Mouse (Mus musculus): ENCODE measurements around the gene Cdkn2a. TPM values are rescaled to one million over a fixed set of nuclear protein-coding genes. Genes with fewer than 3 reads are reported as not detected.

The Cdkn2a gene
- polyA plus RNA-seq, 1 experiment from 2014 or later: not detected

GRCm38 (mm10) chr4:89285688-89286087 is 8.8 kb downstream of the Cdkn2a start:
- H3K27me3 ChIP-seq (ENCODE audit: control insufficient read depth, insufficient read depth, low read length): peaks cover 80% of the 10 kb centered on the region
- no peaks in the 10 kb centered on the region for H3K9me3 ChIP-seq (ENCODE audit: control insufficient read depth, low read length)
- no peak overlapping the region for H3K4me2 ChIP-seq (replicated peaks; ENCODE audit: low read depth, low read length)
- no peak overlapping the region for H3K9ac ChIP-seq (ENCODE audit: low read depth, low read length)
- WGBS: 29% methylated on average over 7 of the region's 7 CpGs
- no peak overlapping the region for H3K4me3 ChIP-seq (ENCODE audit: low read depth, low read length)
- no peaks in the 10 kb centered on the region for H3K36me3 ChIP-seq (ENCODE audit: control insufficient read depth, insufficient read depth, low read length)
- no peak overlapping the region for H3K27ac ChIP-seq (ENCODE audit: low read depth, low read length)
- peaks cover 2% of the 10 kb centered on the region; the same call in 1 of the 2 replicates for H3K4me1 ChIP-seq (replicated peaks; ENCODE audit: control insufficient read depth, insufficient read depth, low read length)
- DNase-seq (ENCODE audit: low spot score) (no peak), ATAC-seq (ENCODE audit: low FRiP score) (no peak)

DNA sequence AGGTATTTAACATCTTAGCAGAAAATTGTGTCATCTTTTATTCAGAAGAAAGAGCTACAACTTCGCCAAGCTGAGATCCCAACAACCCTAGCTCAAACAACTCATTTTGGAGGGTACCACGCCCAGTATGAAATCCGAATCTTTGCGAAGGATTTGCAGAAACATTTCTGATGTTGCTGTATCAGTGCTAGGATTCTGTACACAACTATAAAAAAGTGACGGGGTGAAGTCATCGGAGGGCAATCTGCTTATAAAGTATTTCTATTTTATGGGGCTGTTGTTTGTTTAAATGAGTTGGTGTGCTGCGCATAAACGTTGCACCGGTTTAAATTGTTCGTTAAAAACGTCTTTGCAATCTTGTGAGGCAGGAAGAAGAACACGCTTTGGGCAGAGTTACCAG is 11.8 kb downstream of the Cdkn2a start:
- peaks cover 78% of the 10 kb centered on the region for H3K27me3 ChIP-seq (ENCODE audit: control insufficient read depth, insufficient read depth, low read length)
- H3K9me3 ChIP-seq (ENCODE audit: control insufficient read depth, low read length): no peaks in the 10 kb centered on the region
- DNase-seq (ENCODE audit: low spot score) (peak; percentile 31), ATAC-seq (ENCODE audit: low FRiP score) (no peak)
- no peak overlapping the region for H3K27ac ChIP-seq (ENCODE audit: low read depth, low read length)
- 2% methylated on average over 12 of the region's 12 CpGs for WGBS
- H3K4me2 ChIP-seq (replicated peaks; ENCODE audit: low read depth, low read length): no peak overlapping the region
- peaks cover 2% of the 10 kb centered on the region; the same call in 1 of the 2 replicates for H3K4me1 ChIP-seq (replicated peaks; ENCODE audit: control insufficient read depth, insufficient read depth, low read length)
- no peak overlapping the region for H3K9ac ChIP-seq (ENCODE audit: low read depth, low read length)
- H3K36me3 ChIP-seq (ENCODE audit: control insufficient read depth, insufficient read depth, low read length): no peaks in the 10 kb centered on the region
- no peak overlapping the region for H3K4me3 ChIP-seq (ENCODE audit: low read depth, low read length)

DNA sequence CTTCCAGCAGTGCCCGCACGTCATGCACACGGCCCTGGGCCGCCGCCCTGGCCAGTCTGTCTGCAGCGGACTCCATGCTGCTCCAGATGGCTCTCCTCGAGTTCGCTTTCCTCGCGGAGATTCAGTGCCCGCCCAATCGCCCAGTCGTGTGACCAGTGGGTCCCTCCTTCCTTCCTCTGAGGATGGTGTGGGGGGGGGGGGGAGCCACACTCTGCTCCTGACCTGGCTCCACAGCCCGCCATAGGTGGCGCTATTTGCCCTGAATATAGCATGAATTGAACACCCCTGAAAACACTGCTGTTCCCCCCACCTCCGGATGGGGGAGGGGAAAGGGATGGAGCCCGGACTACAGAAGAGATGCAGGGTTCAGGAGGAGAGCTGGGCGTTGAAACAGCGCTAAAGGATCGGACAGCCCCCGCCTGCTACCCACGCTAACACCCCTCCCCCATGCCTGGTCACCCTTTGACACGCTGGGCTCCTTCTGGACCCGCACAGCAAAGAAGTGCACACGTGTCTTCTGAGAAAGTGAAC is 12.4 kb downstream of the Cdkn2a start:
- DNase-seq (ENCODE audit: low spot score) (peak; percentile 67), ATAC-seq (ENCODE audit: low FRiP score) (peak; percentile 88)
- Histone ChIP-seq H3K9ac (ENCODE audit: low read depth, low read length) (no peak overlapping the region), H3K36me3 (ENCODE audit: control insufficient read depth, insufficient read depth, low read length) (no peaks in the 10 kb centered on the region), H3K27ac (ENCODE audit: low read depth, low read length) (no peak overlapping the region), H3K4me3 (ENCODE audit: low read depth, low read length) (0 out of 2 replicates have a peak overlapping the region, but pooled peaks have one; percentile 3), H3K9me3 (ENCODE audit: control insufficient read depth, low read length) (no peaks in the 10 kb centered on the region), H3K4me2 (replicated peaks; ENCODE audit: low read depth, low read length) (no peak overlapping the region; the same call in 1 of the 2 replicates), H3K27me3 (ENCODE audit: control insufficient read depth, insufficient read depth, low read length) (peaks cover 79% of the 10 kb centered on the region), H3K4me1 (replicated peaks; ENCODE audit: control insufficient read depth, insufficient read depth, low read length) (peaks cover 2% of the 10 kb centered on the region; the same call in 1 of the 2 replicates)
- under 1% methylated on average over 25 of the region's 25 CpGs for WGBS

DNA sequence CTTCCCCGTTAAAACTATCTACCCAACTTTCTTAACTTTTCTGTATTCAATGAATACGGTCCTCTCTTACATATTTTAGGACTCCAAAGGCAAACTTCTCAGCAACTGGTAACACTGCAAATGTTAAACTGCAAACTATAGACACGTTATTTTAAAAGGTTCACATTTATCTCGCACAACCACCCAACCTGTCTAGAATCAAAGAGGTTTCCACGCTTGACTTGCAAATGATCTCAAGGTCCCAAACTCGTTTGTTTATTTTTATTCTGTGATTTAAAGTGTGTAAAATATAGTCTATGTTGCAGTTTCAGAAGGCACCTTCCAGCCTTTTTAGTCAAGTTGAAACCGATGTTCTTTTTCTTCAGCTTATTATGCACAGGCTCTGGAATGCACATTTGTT is 13.2 kb downstream of the Cdkn2a start:
- no peak overlapping the region for H3K9ac ChIP-seq (ENCODE audit: low read depth, low read length)
- no peak overlapping the region for H3K27ac ChIP-seq (ENCODE audit: low read depth, low read length)
- peaks cover 83% of the 10 kb centered on the region for H3K27me3 ChIP-seq (ENCODE audit: control insufficient read depth, insufficient read depth, low read length)
- no peaks in the 10 kb centered on the region for H3K36me3 ChIP-seq (ENCODE audit: control insufficient read depth, insufficient read depth, low read length)
- no peak overlapping the region for H3K4me2 ChIP-seq (replicated peaks; ENCODE audit: low read depth, low read length)
- DNase-seq (ENCODE audit: low spot score) (peak; percentile 26), ATAC-seq (ENCODE audit: low FRiP score) (no peak)
- peaks cover 2% of the 10 kb centered on the region; the same call in 1 of the 2 replicates for H3K4me1 ChIP-seq (replicated peaks; ENCODE audit: control insufficient read depth, insufficient read depth, low read length)
- H3K9me3 ChIP-seq (ENCODE audit: control insufficient read depth, low read length): no peaks in the 10 kb centered on the region
- H3K4me3 ChIP-seq (ENCODE audit: low read depth, low read length): no peak overlapping the region
- 2% methylated on average over 7 of the region's 7 CpGs for WGBS

DNA sequence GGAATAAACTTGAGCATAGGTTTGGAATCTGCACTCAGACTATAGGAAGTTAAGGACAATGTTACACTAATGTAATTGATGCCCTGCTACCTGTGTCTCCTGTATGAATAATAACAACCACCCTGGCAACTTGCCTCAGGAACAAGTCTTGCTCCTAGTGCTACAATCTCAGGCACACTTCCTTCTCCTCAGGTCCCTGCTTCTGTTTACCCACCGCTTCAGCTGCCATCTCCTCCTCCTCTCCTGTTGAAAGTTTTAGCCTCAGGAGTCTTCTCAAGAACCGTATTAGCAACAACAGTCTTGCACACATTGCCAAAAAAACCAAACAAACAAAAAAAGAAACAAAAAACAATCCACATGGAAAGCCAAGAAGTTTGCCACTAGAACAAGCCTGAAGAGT is 14.8 kb downstream of the Cdkn2a start:
- Histone ChIP-seq H3K27ac (ENCODE audit: low read depth, low read length) (no peak overlapping the region), H3K4me1 (replicated peaks; ENCODE audit: control insufficient read depth, insufficient read depth, low read length) (peaks cover 2% of the 10 kb centered on the region; the same call in 1 of the 2 replicates), H3K4me2 (replicated peaks; ENCODE audit: low read depth, low read length) (no peak overlapping the region), H3K4me3 (ENCODE audit: low read depth, low read length) (no peak overlapping the region), H3K27me3 (ENCODE audit: control insufficient read depth, insufficient read depth, low read length) (peaks cover 90% of the 10 kb centered on the region), H3K36me3 (ENCODE audit: control insufficient read depth, insufficient read depth, low read length) (no peaks in the 10 kb centered on the region), H3K9ac (ENCODE audit: low read depth, low read length) (no peak overlapping the region), H3K9me3 (ENCODE audit: control insufficient read depth, low read length) (no peaks in the 10 kb centered on the region)
- DNase-seq (ENCODE audit: low spot score): no peak
- 0% methylated on average over 2 of the region's 2 CpGs for WGBS
- ATAC-seq (ENCODE audit: low FRiP score): no peak

DNA sequence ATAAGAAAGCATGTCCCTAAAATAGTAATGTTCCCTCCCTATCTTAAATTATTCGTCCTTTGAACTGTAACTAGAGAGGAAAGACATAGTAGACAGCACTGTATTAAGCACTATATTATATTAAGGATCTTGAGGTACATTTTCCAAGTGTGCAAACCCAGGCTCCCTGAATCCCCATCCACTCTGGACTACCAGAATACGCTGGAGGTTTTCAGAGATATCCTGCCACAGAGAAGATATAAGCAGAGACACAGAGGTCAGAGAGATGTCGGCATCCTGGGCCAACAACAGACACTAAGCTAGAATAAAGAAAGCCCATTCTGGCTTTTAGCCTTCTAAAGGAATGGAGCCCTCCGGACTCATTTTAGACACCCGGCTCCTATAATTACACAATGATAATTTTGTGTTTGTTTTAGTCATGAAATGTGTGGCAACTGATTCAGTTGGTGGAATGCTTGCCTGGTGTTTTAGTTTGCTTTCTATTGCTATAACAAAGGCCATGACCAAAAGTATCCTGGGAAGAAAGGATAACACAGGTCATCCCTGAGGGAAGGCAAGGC is 17.0 kb downstream of the Cdkn2a start:
- Histone ChIP-seq H3K4me2 (replicated peaks; ENCODE audit: low read depth, low read length) (no peak overlapping the region), H3K27ac (ENCODE audit: low read depth, low read length) (no peak overlapping the region), H3K9me3 (ENCODE audit: control insufficient read depth, low read length) (no peaks in the 10 kb centered on the region), H3K36me3 (ENCODE audit: control insufficient read depth, insufficient read depth, low read length) (no peaks in the 10 kb centered on the region), H3K9ac (ENCODE audit: low read depth, low read length) (no peak overlapping the region), H3K27me3 (ENCODE audit: control insufficient read depth, insufficient read depth, low read length) (peaks cover 92% of the 10 kb centered on the region), H3K4me1 (replicated peaks; ENCODE audit: control insufficient read depth, insufficient read depth, low read length) (peaks cover 2% of the 10 kb centered on the region; the same call in 1 of the 2 replicates), H3K4me3 (ENCODE audit: low read depth, low read length) (no peak overlapping the region)
- ATAC-seq (ENCODE audit: low FRiP score) (no peak), DNase-seq (ENCODE audit: low spot score) (peak; percentile 32)
- 4% methylated on average over 5 of the region's 5 CpGs for WGBS

- no peaks in the 10 kb centered on the region for H3K9me3 ChIP-seq (ENCODE audit: control insufficient read depth, low read length)
- no peak overlapping the region for H3K27ac ChIP-seq (ENCODE audit: low read depth, low read length)
- H3K36me3 ChIP-seq (ENCODE audit: control insufficient read depth, insufficient read depth, low read length): no peaks in the 10 kb centered on the region
- ATAC-seq (ENCODE audit: low FRiP score) (no peak), DNase-seq (ENCODE audit: low spot score) (peak; percentile 56)
- H3K4me2 ChIP-seq (replicated peaks; ENCODE audit: low read depth, low read length): no peak overlapping the region
- H3K9ac ChIP-seq (ENCODE audit: low read depth, low read length): no peak overlapping the region
- no peaks in the 10 kb centered on the region for H3K4me1 ChIP-seq (replicated peaks; ENCODE audit: control insufficient read depth, insufficient read depth, low read length)
- under 1% methylated on average over 37 of the region's 37 CpGs for WGBS
- H3K27me3 ChIP-seq (ENCODE audit: control insufficient read depth, insufficient read depth, low read length): peaks cover 92% of the 10 kb centered on the region
- no peak overlapping the region for H3K4me3 ChIP-seq (ENCODE audit: low read depth, low read length)
Observed at GRCm38 (mm10) chr4:89276669-89277219, 17.7 kb downstream of the Cdkn2a start.

GRCm38 (mm10) chr4:89275811-89276584 is 18.5 kb downstream of the Cdkn2a start:
- Histone ChIP-seq H3K9me3 (ENCODE audit: control insufficient read depth, low read length) (no peaks in the 10 kb centered on the region), H3K4me3 (ENCODE audit: low read depth, low read length) (no peak overlapping the region), H3K4me1 (replicated peaks; ENCODE audit: control insufficient read depth, insufficient read depth, low read length) (no peaks in the 10 kb centered on the region), H3K27me3 (ENCODE audit: control insufficient read depth, insufficient read depth, low read length) (peaks cover 90% of the 10 kb centered on the region), H3K9ac (ENCODE audit: low read depth, low read length) (no peak overlapping the region), H3K27ac (ENCODE audit: low read depth, low read length) (no peak overlapping the region), H3K36me3 (ENCODE audit: control insufficient read depth, insufficient read depth, low read length) (no peaks in the 10 kb centered on the region), H3K4me2 (replicated peaks; ENCODE audit: low read depth, low read length) (no peak overlapping the region)
- DNase-seq (ENCODE audit: low spot score): peak; percentile 51
- no peak for ATAC-seq (ENCODE audit: low FRiP score)
- 3% methylated on average over 25 of the region's 25 CpGs for WGBS
